Mouse (Mus musculus) liver, adult (tissue): ENCODE measurements around the gene Mgll.

Experiments
- GATA4 ChIP-seq: IDR thresholded peaks from 2 replicates; pipeline ENCODE4 v1.6.1; 2014; ENCODE audit warnings: mild to moderate bottlenecking, low read length; ENCODE audit not compliant: insufficient replicate concordance

The Mgll gene

DNA sequence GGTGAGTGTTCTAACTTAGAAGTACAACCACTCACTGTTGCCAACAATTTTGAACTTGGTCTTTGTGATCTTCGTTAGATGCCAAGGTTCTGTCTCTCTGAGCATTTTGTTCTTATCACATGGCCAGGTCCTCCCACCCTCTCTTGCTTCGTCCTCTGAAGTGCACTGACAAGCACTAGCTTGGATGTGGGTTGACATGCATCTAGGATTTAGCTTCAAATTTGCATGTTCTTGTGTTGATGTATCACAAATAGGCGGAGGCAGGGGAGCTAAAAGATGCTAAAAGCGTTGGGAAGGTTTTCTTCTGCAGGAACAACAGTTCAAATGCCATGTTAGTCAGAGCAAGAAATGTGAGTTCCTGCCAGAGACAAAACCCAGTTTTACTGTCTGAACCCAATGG lies 12.1 kb upstream of the Mgll start:
- no peak for TF ChIP-seq GATA4

DNA sequence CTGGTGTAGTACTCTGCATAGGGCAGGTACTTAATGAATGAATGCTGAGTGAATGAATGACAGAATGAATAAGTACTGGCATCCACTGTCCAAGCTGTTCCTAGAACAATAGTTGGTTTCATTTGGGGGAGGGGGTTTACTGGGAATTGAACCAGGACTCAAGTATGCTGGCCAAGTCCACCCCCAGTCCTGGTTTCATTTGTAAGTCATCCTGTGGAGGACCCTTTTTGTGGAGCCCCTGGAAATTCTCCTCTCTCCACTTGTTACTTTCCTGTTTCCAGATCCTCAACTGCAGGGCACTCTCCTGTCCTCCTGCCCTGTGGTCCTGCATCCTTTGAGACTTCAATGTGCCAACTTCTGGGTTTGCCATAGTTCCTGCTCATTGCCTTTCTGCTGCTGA lies 10.9 kb upstream of the Mgll start:
- TF ChIP-seq GATA4, result no peak

GRCm38 (mm10) chr6:88714200-88714674 lies 10.0 kb upstream of the Mgll start:
- no peak for TF ChIP-seq GATA4

- TF ChIP-seq GATA4, result no peak
Observed at GRCm38 (mm10) chr6:88715378-88715781, 8.8 kb upstream of the Mgll start.

- no peak for TF ChIP-seq GATA4
Observed at GRCm38 (mm10) chr6:88715966-88716365, 8.2 kb upstream of the Mgll start.

DNA sequence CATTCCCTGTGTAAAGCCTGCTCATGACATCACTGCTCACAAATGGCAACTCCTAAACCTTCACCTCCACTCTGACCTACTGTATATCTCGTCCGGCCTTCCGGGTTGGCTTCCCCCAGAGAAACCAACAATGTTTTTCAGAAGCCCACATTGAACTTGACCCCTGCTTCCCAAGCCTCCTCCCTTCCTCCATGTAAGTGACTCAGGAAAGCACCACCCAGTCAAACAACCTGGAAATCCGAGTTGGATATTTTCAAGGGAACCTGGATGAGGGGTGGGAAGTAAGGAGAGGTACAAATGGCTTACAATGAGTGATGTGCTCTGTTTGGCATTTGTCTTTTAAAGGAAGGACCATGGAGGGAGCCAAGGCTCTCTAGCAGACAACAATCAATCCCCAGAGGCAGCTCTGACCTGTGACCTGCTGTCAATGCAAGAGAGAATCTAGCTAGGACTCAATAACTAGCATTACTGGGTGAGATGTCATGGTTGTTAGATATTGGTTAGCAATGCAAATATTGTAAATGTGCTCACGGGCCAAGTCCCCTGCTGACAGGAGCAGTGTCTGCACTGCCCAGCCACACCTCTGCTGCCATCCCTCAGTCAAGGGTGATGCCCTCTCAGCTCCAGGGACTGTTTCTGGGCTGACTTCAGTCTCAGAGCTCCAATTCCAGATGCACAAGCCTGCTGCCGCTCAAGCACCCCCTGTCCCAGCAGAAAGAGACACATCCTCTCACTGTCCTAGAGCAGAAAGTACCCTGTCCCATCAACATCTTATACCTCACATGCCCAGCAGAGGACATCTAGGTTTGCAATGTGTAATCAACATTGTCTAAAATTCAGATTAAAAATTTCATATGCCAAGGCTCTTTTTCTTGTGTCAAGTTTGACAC lies 6.8 kb upstream of the Mgll start:
- TF ChIP-seq GATA4, result peak; percentile 83

DNA sequence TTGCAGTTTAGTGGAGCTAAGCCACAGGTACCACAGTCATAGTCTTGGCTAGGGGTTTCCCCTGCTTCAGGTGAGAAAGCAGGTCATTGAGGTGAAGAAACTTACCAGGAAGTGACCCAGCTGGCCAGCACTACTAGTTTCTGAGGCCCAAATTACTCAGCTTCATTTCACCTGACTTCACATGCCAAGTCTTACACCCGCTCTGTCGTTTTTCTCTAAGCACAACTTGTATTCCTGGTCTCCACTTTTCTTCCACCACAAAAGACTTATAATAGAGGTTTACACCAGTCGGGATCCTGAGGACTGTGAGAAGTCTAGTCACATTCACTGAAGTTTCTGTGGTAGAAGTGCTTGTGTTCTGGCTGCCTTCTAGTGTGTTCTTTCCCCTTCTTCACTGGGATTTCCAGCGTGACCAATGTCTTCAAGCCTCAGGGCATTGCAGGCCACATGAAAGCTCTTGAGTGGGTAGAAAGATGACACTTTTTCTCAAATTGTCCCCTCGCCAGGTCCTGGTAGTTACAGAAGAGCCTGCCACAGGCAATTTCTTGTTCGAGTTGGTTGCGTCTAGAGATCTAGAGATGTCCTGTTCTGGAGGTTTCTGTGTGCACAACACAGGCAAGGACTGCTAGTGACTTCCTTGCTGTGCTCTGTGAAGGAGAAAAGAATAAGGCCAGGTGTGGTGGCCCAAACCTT lies 6.0 kb upstream of the Mgll start:
- TF ChIP-seq GATA4, result no peak

DNA sequence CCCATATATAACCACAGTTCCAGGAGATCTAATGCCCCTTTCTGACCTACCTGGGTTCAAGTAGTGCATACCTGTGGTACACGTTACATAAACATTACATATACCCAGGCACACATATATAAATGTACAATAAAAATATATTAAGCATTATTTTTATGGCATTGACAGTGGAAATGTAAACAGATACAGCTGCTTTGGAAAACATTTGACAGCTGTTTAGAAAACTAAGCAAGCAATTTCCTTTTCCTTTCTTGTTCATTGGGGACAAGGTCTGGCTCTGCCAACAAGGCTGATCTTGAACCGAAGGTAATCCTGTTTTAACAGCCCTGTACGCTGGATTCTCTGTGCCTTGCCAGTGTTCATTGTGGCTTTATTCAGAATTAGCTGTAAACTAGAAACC lies 3.2 kb upstream of the Mgll start:
- TF ChIP-seq GATA4, result no peak

DNA sequence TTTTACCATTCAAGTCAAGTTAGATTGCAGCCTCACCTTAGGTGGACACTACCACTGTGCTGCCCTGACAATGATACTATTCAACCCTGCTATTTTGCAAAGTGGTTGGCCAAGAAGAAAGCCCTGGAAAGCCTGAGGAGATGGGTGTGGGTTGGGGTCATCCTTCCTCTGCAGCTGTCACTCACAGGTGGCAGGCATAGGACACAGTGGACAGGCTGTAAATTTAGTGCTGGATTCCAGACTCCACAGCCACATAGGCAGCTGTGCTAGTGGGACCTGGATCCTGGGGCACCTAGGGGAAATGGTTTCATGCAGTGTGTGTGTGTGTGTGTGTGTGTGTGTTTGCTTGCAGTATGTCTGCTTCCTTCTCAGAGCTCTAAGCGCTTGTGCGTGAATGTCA lies 1.3 kb upstream of the Mgll start:
- TF ChIP-seq GATA4, result no peak

DNA sequence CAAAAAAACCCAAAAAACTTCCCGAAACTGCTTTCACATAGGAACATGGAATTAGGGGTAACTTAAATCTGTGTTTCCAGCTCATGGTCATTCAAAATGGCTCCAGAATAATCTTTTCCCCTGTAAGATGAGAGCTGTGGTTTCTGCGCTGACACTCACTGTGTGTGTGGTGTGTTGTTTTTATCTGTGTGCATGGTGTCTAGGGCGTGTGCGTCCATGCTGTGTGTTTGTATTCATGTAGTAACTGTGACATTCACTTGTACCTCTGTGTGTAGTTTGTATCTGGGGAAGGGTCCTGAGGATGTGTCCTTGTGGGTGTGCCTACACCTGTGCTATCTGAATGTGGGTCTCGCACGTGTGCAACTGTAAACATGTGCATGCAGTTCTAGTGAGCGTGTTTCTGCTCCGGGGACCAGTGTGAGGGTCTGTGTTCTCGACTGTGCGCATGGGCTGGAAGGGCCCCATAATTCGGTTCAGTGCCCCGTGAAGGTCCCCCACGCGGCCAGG lies 353 bp upstream of the Mgll start:
- TF ChIP-seq GATA4, result no peak

DNA sequence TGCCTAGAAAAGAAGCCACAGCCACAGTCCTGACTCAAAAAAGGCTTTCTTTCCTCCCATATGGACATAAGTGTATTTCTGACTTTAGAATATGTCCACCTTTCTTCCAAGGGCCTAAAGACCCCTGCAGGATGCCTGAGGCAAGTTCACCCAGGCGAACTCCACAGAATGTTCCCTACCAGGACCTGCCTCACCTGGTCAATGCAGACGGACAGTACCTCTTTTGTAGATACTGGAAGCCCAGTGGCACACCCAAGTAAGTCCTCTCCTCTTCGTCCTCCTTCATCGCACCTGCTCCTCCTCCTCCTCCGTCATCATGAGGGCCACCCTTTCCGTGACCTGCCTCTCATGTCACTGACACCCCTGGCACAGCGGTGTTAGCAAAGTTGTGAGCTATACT lies 1.4 kb downstream of the Mgll start:
- TF ChIP-seq GATA4, result no peak

DNA sequence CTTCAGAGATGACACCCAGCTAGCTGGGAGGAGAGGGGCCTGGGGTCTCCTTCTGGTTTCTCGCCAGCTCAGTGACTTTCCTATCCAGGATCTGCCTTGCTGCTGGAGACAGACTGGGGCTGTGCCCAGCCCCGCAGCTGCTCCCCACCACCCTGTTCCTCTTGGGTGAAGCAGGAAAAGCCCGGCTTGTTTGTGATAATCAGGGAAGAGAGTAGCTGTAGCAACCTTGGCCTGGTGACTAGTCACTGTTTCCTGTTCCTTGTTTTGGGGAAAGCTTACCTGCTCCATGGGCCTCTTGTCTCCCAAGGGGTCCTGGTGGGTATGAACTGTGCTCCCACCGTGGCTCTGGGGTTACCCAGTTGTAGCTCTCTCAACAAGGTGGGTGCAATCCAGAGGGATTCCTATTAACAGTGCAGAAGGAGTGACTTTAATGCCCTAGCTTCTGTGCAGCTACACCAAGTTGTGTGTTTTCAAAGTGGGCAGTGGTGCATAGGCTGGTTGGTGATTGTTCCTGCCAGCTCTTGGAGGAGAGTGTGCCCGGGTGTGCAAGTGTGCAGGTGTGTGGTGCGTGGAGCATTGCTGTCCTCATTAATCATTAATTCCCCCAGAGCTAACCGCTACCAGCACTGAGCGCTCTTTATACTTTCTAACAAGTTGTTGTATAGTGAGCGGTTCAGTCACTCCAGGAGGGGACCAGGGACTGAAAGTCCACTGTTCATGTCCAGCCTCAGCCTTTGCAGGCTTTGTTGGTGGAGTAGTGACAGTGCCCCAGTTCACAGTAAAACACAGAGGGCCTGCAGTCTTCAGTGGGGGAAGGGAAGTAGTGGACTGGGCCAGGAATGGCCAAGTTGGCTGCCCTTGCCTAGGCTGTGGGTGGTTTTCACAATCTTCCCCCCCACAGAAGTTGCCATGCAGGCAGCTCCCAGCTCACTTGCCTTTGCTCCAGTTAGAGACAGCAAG lies 2.3 kb downstream of the Mgll start:
- TF ChIP-seq GATA4, result no peak

DNA sequence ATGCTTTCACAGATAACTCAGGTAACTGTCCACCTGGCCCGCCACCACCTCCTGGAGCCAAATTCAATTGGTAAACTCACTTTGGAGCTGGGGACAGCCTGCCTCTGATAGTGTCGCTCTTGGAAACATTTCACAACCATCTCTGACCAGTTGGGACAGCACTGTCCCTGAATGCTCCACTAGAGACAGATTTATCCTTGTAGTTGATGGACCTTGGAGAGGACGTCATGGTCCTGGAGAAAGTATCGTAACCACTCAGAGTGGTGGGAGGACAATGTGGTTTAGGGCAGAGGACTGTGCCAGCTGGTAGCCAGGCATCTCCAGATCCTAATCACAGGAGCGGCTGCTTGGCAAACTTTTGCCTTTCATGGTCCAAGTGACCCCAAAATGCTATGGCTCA lies 3.3 kb downstream of the Mgll start:
- peak; percentile 44; the same call in 1 of the 2 replicates for TF ChIP-seq GATA4

- TF ChIP-seq GATA4, result no peak
Observed at GRCm38 (mm10) chr6:88728054-88728453, 3.8 kb downstream of the Mgll start.

DNA sequence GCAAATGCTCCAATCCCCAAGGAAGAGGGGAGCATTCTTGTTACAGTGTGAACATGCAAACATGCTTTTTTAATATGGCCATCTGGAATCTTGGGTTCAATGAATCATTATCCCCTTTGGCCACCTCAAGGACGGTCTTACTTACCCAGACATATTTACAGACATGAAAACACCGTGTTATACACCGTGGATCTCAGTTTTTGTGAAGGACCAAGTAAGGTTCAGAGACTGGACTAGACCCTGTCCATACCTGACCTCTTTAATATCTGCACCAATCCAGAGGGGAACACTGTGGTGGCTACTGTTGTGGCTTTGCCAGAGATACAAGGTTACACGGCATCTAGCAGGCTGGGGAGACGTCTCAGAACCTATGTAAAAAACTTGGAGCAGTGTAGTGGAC lies 4.3 kb downstream of the Mgll start:
- TF ChIP-seq GATA4, result no peak

GRCm38 (mm10) chr6:88731211-88731751 lies 7.1 kb downstream of the Mgll start:
- TF ChIP-seq GATA4, result no peak
